Mouse (Mus musculus): ENCODE measurements around the gene Adamts17.

GRCm38 (mm10) chr7:67012011-67012751 lies 172.6 kb downstream of the Adamts17 start:
- no peak for TF ChIP-seq POLR2A (IDR thresholded peaks at IDR 0.05; ENCODE audit: extremely low read depth, insufficient read depth, low read length)
- TF ChIP-seq CTCF (IDR thresholded peaks at IDR 0.05; ENCODE audit: extremely low read depth, insufficient read depth, low read length), result no peak
